Mouse (Mus musculus) G1E (cell line): ENCODE data around the gene H2-Ab1.
"Not testable (repeated sequence)": the region's sequence is repeated elsewhere in the genome, so short reads cannot be mapped to it uniquely, and the experiment has no call there.

Source experiments
- CTCF ChIP-seq: IDR thresholded peaks from 2 replicates; pipeline ENCODE4 v1.5.1; 2012; ENCODE audit warnings: low read depth, low read length, inconsistent platforms, mixed read lengths
- POLR2AphosphoS5 ChIP-seq: IDR thresholded peaks from 2 replicates; pipeline ENCODE4 v1.6.1; 2012; ENCODE audit warnings: low read depth, low read length, inconsistent platforms; ENCODE audit not compliant: insufficient replicate concordance
- TAL1 ChIP-seq: conservative IDR thresholded peaks from 2 replicates; pipeline ENCODE4 v1.6.1; 2012; ENCODE audit warnings: low read depth, low read length, inconsistent platforms, mixed read lengths

GRCm38 (mm10) chr17:34230971-34231370 is 26.5 kb upstream of the H2-Ab1 start:
- not testable (repeated sequence) for TF ChIP-seq CTCF, TAL1, POLR2AphosphoS5
